Mouse (Mus musculus): ENCODE data around the gene Nmral1. TPM values are rescaled to one million over a fixed set of nuclear protein-coding genes. Genes with fewer than 3 reads are reported as not detected.
"Not testable (repeated sequence)": the region's sequence is repeated elsewhere in the genome, so short reads cannot be mapped to it uniquely, and the experiment has no call there.

Nmral1 gene
- total and polyA plus RNA-seq, 3 experiments, result 54.6 to 60.4 TPM; not detected in 1

DNA sequence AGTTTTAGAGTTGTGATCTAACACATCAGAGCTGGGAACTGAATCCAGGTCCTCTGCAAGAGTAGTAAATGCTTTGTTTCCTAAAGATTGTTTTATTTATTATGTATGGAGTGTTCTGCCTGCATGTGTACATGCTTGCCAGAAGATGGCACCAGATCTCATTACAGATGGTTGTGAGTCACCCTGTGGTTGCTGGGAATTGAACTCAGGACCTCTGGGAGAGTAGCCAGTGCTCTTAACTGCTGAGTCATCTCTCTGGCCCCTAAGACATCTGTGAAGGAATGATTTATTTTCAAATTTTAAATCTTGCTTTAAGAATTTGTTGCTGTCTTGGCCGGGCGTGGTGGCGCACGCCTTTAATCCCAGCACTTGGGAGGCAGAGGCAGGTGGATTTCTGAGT, 29.8 kb downstream of the Nmral1 start:
- H3K9me3 ChIP-seq (replicated peaks; ENCODE audit: insufficient read depth, low read length), result not testable (repeated sequence)
- TF ChIP-seq RAD21 (IDR thresholded peaks at IDR 0.05; ENCODE audit: low read depth, low read length) (peak; percentile 31), CTCF (IDR thresholded peaks at IDR 0.05 in 2 of 3, conservative IDR thresholded peaks at IDR 0.05 in 1 of 3; ENCODE audit: control insufficient read depth in 1 of 3, insufficient read depth in 1 of 3, low read depth in 2 of 3, low read length in 3 of 3, poor library complexity in 1 of 3, severe bottlenecking in 1 of 3) (peak; percentile 24 to 51 (median 28); a peak in 4 of 6 replicates), SMC3 (IDR thresholded peaks at IDR 0.05; ENCODE audit: low read depth, low read length) (peak; percentile 49)

GRCm38 (mm10) chr16:4684457-4684791, 34.7 kb downstream of the Nmral1 start:
- H3K9me3 ChIP-seq (replicated peaks; ENCODE audit: insufficient read depth, low read length), result no peaks in the 10 kb centered on the region
- peaks cover 7 to 35% of the 10 kb centered on the region in 2 experiments for H3K36me3 ChIP-seq (ENCODE audit: control insufficient read depth in 1 of 2, insufficient read depth in 2 of 2, low read length in 2 of 2)
- peaks cover 0 to 11% of the 10 kb centered on the region in 2 experiments; a peak in 3 of 4 replicates for H3K4me1 ChIP-seq (ENCODE audit: control insufficient read depth in 1 of 2, insufficient read depth in 2 of 2, low read length in 2 of 2)
- no peak for DNase-seq (ENCODE audit: low read depth, low spot score)
- TF ChIP-seq E2F4 (IDR thresholded peaks at IDR 0.05; ENCODE audit: borderline replicate concordance, low read depth, low read length), result no peak
- TF ChIP-seq MAX (IDR thresholded peaks at IDR 0.05; ENCODE audit: low read length), result peak; percentile 24; the same call in 1 of the 2 replicates
- H3K9ac ChIP-seq (ENCODE audit: control insufficient read depth, low read depth, low read length, poor library complexity, severe bottlenecking), result peak overlapping the region; percentile 93
- peak overlapping the region; percentile 75 for H3K27ac ChIP-seq (ENCODE audit: control insufficient read depth, low read depth, low read length)
- peak overlapping the region; percentile 57 to 76 for H3K4me3 ChIP-seq (ENCODE audit: control insufficient read depth in 1 of 2, insufficient read depth in 1 of 2, low read depth in 2 of 2, low read length in 2 of 2)
- H3K79me2 ChIP-seq (ENCODE audit: control insufficient read depth, insufficient read depth, low read length, poor library complexity), result peaks cover 27% of the 10 kb centered on the region
- H3K27me3 ChIP-seq (ENCODE audit: control insufficient read depth in 1 of 2, insufficient read depth in 2 of 2, low read length in 2 of 2), result no peaks in the 10 kb centered on the region

More for the DNA sequence above, 29.8 kb downstream of the Nmral1 start:
- Histone ChIP-seq H3K36me3 (ENCODE audit: control insufficient read depth in 1 of 2, insufficient read depth in 2 of 2, low read length in 2 of 2) (peaks cover 20 to 40% of the 10 kb centered on the region in 2 experiments), H3K79me2 (ENCODE audit: control insufficient read depth, insufficient read depth, low read length, poor library complexity) (peaks cover 23% of the 10 kb centered on the region)
- not testable (repeated sequence) for H3K4me1 ChIP-seq (ENCODE audit: control insufficient read depth in 1 of 2, insufficient read depth in 2 of 2, low read length in 2 of 2); H3K27ac ChIP-seq (ENCODE audit: control insufficient read depth, low read depth, low read length); H3K27me3 ChIP-seq (ENCODE audit: control insufficient read depth in 1 of 2, insufficient read depth in 2 of 2, low read length in 2 of 2); H3K9ac ChIP-seq (ENCODE audit: control insufficient read depth, low read depth, low read length, poor library complexity, severe bottlenecking); H3K4me3 ChIP-seq (ENCODE audit: control insufficient read depth in 1 of 2, insufficient read depth in 1 of 2, low read depth in 2 of 2, low read length in 2 of 2)
- DNase-seq (ENCODE audit: low read depth, low spot score), result peak; percentile 54

GRCm38 (mm10) chr16:4683581-4684456, 35.3 kb downstream of the Nmral1 start:
- Histone ChIP-seq H3K9me3 (replicated peaks; ENCODE audit: insufficient read depth, low read length) (no peaks in the 10 kb centered on the region), H3K79me2 (ENCODE audit: control insufficient read depth, insufficient read depth, low read length, poor library complexity) (peaks cover 31% of the 10 kb centered on the region), H3K27ac (ENCODE audit: control insufficient read depth, low read depth, low read length) (peak overlapping the region; percentile 95), H3K27me3 (ENCODE audit: control insufficient read depth in 1 of 2, insufficient read depth in 2 of 2, low read length in 2 of 2) (no peaks in the 10 kb centered on the region), H3K4me3 (ENCODE audit: control insufficient read depth in 1 of 2, insufficient read depth in 1 of 2, low read depth in 2 of 2, low read length in 2 of 2) (peak overlapping the region; percentile 57 to 76), H3K9ac (ENCODE audit: control insufficient read depth, low read depth, low read length, poor library complexity, severe bottlenecking) (peak overlapping the region; percentile 93), H3K4me1 (ENCODE audit: control insufficient read depth in 1 of 2, insufficient read depth in 2 of 2, low read length in 2 of 2) (peaks cover 0 to 11% of the 10 kb centered on the region in 2 experiments; a peak in 3 of 4 replicates), H3K36me3 (ENCODE audit: control insufficient read depth in 1 of 2, insufficient read depth in 2 of 2, low read length in 2 of 2) (peaks cover 4 to 32% of the 10 kb centered on the region in 2 experiments)
- peak; percentile 96 for DNase-seq (ENCODE audit: low read depth, low spot score)
- TF ChIP-seq ZC3H11A (IDR thresholded peaks at IDR 0.05; ENCODE audit: low read depth, low read length), result no peak
- peak; percentile 84; the same call in 1 of the 2 replicates for TF ChIP-seq TBP (IDR thresholded peaks at IDR 0.05; ENCODE audit: low read depth, low read length)
- no peak for TF ChIP-seq MEF2A (IDR thresholded peaks at IDR 0.05; ENCODE audit: extremely low read depth, insufficient replicate concordance, low read depth, low read length, poor library complexity, severe bottlenecking)
- no peak for TF ChIP-seq BHLHE40 (IDR thresholded peaks at IDR 0.05; ENCODE audit: borderline replicate concordance, low read depth, low read length)
- no peak for TF ChIP-seq SMC3 (IDR thresholded peaks at IDR 0.05; ENCODE audit: low read depth, low read length)
- peak; percentile 91 for TF ChIP-seq NRF1 (IDR thresholded peaks at IDR 0.05; ENCODE audit: insufficient read depth, low read depth, low read length, poor library complexity, severe bottlenecking)
- TF ChIP-seq SIN3A (IDR thresholded peaks at IDR 0.05; ENCODE audit: low read length), result peak; percentile 87
- TF ChIP-seq MYB (IDR thresholded peaks at IDR 0.05; ENCODE audit: low read depth, low read length), result no peak; the same call in 1 of the 2 replicates
- no peak for TF ChIP-seq CTCF (IDR thresholded peaks at IDR 0.05 in 2 of 3, conservative IDR thresholded peaks at IDR 0.05 in 1 of 3; ENCODE audit: control insufficient read depth in 1 of 3, insufficient read depth in 1 of 3, low read depth in 2 of 3, low read length in 3 of 3, poor library complexity in 1 of 3, severe bottlenecking in 1 of 3)
- peak in 1 of 2 experiments; percentile 30; a peak in 1 of 4 replicates for TF ChIP-seq EP300 (IDR thresholded peaks at IDR 0.05; ENCODE audit: low read depth in 1 of 2, low read length in 2 of 2)
- TF ChIP-seq GABPA (IDR thresholded peaks at IDR 0.05; ENCODE audit: low read depth, low read length), result no peak
- TF ChIP-seq MYC (IDR thresholded peaks at IDR 0.05; ENCODE audit: low read depth, low read length), result peak; percentile 91
- no peak for TF ChIP-seq POLR2AphosphoS5 (IDR thresholded peaks at IDR 0.05; ENCODE audit: borderline replicate concordance, low read depth, low read length)
- no peak for TF ChIP-seq MAFK (IDR thresholded peaks at IDR 0.05; ENCODE audit: borderline replicate concordance, low read depth, low read length)
- TF ChIP-seq KAT2A (conservative IDR thresholded peaks at IDR 0.05; ENCODE audit: low read depth, low read length), result peak; percentile 59
- TF ChIP-seq POLR2AphosphoS2 (IDR thresholded peaks at IDR 0.05; ENCODE audit: low read length), result peak; percentile 94
- 0 out of 2 replicates have a peak, but pooled peaks have one; percentile 32 for TF ChIP-seq RCOR1 (IDR thresholded peaks at IDR 0.05; ENCODE audit: low read depth, low read length)
- peak; percentile 87 for TF ChIP-seq MXI1 (IDR thresholded peaks at IDR 0.05; ENCODE audit: low read depth, low read length)
- no peak for TF ChIP-seq ZKSCAN1 (IDR thresholded peaks at IDR 0.05; ENCODE audit: low read depth, low read length)
